Mouse (Mus musculus): ENCODE results near the gene Bbs12. TPM values are rescaled to one million over a fixed set of nuclear protein-coding genes. Genes with fewer than 3 reads are reported as not detected.

The Bbs12 gene
- polyA plus RNA-seq (2015; fragmentation: Nextera tagmentation; extraction: Ambion mirVana), result 4.9 and 5.0 TPM in 2 replicates

- Histone ChIP-seq H3K9ac (peak within 1 kb of the TSS; percentile 90), H3K4me3 (peak within 1 kb of the TSS; percentile 90), H3K27me3 (replicated peaks) (no peaks in the 10 kb centered on the region), H3K4me2 (peak within 1 kb of the TSS; percentile 89), H3K36me3 (no peaks in the 10 kb centered on the region), H3K9me3 (no peaks in the 10 kb centered on the region), H3K27ac (replicated peaks) (peak within 1 kb of the TSS; percentile 75), H3K4me1 (peaks cover 15% of the 10 kb centered on the region)
- peak; percentile 98 for ATAC-seq (ENCODE audit: extremely low read depth, insufficient number of reproducible peaks, low FRiP score, low TSS enrichment)
- under 1% methylated on average over 52 of the region's 54 CpGs for WGBS
Measured at GRCm38 (mm10) chr3:37312370-37312941, at the start of gene Bbs12, which contains the start of gene Cetn4. Gene Bbs12 (plus strand): TSS chr3:37312554. Gene Cetn4 (minus strand): TSS chr3:37312708.

GRCm38 (mm10) chr3:37268338-37268737 lies 44.0 kb upstream of the Bbs12 start:
- H3K4me1 ChIP-seq, result no peaks in the 10 kb centered on the region
- H3K4me2 ChIP-seq, result no peak overlapping the region
- 70% methylated on average over 11 of the region's 11 CpGs for WGBS
- no peak overlapping the region for H3K4me3 ChIP-seq
- no peak for ATAC-seq (ENCODE audit: extremely low read depth, insufficient number of reproducible peaks, low FRiP score, low TSS enrichment)
- no peak overlapping the region for H3K9ac ChIP-seq
- H3K27me3 ChIP-seq (replicated peaks), result no peaks in the 10 kb centered on the region
- no peaks in the 10 kb centered on the region for H3K9me3 ChIP-seq
- H3K36me3 ChIP-seq, result no peaks in the 10 kb centered on the region
- H3K27ac ChIP-seq (replicated peaks), result no peak overlapping the region

GRCm38 (mm10) chr3:37269926-37270325 lies 42.4 kb upstream of the Bbs12 start:
- H3K36me3 ChIP-seq, result no peaks in the 10 kb centered on the region
- no peak overlapping the region for H3K27ac ChIP-seq (replicated peaks)
- H3K4me2 ChIP-seq, result no peak overlapping the region
- no peaks in the 10 kb centered on the region for H3K4me1 ChIP-seq
- no peak overlapping the region for H3K9ac ChIP-seq
- ATAC-seq (ENCODE audit: extremely low read depth, insufficient number of reproducible peaks, low FRiP score, low TSS enrichment), result no peak
- H3K27me3 ChIP-seq (replicated peaks), result no peaks in the 10 kb centered on the region
- H3K4me3 ChIP-seq, result no peak overlapping the region
- H3K9me3 ChIP-seq, result no peaks in the 10 kb centered on the region
- WGBS, result 77% methylated on average over 4 of the region's 4 CpGs

- no peaks in the 10 kb centered on the region for H3K36me3 ChIP-seq
- no peaks in the 10 kb centered on the region for H3K9me3 ChIP-seq
- no peak overlapping the region for H3K4me2 ChIP-seq
- no peaks in the 10 kb centered on the region for H3K4me1 ChIP-seq
- no peak overlapping the region for H3K4me3 ChIP-seq
- WGBS, result 4% methylated on average over 1 of the region's 1 CpGs
- H3K27ac ChIP-seq (replicated peaks), result no peak overlapping the region
- no peak for ATAC-seq (ENCODE audit: extremely low read depth, insufficient number of reproducible peaks, low FRiP score, low TSS enrichment)
- H3K9ac ChIP-seq, result no peak overlapping the region
- no peaks in the 10 kb centered on the region for H3K27me3 ChIP-seq (replicated peaks)
Measured at GRCm38 (mm10) chr3:37271209-37271608, 41.1 kb upstream of the Bbs12 start.

- Histone ChIP-seq H3K4me3 (no peak overlapping the region), H3K9me3 (no peaks in the 10 kb centered on the region), H3K4me1 (no peaks in the 10 kb centered on the region), H3K27me3 (replicated peaks) (no peaks in the 10 kb centered on the region), H3K27ac (replicated peaks) (no peak overlapping the region), H3K36me3 (no peaks in the 10 kb centered on the region), H3K9ac (no peak overlapping the region), H3K4me2 (no peak overlapping the region)
- ATAC-seq (ENCODE audit: extremely low read depth, insufficient number of reproducible peaks, low FRiP score, low TSS enrichment), result no peak
- WGBS, result 68% methylated on average over 7 of the region's 7 CpGs
Measured at GRCm38 (mm10) chr3:37273092-37273491, 39.3 kb upstream of the Bbs12 start.

GRCm38 (mm10) chr3:37274661-37275060 lies 37.7 kb upstream of the Bbs12 start:
- Histone ChIP-seq H3K4me2 (no peak overlapping the region), H3K9ac (no peak overlapping the region), H3K4me1 (no peaks in the 10 kb centered on the region), H3K27ac (replicated peaks) (no peak overlapping the region), H3K36me3 (no peaks in the 10 kb centered on the region), H3K4me3 (no peak overlapping the region), H3K27me3 (replicated peaks) (no peaks in the 10 kb centered on the region), H3K9me3 (no peaks in the 10 kb centered on the region)
- 59% methylated on average over 6 of the region's 6 CpGs for WGBS
- no peak for ATAC-seq (ENCODE audit: extremely low read depth, insufficient number of reproducible peaks, low FRiP score, low TSS enrichment)

- Histone ChIP-seq H3K4me1 (no peaks in the 10 kb centered on the region), H3K36me3 (no peaks in the 10 kb centered on the region), H3K9me3 (no peaks in the 10 kb centered on the region), H3K27me3 (replicated peaks) (no peaks in the 10 kb centered on the region), H3K4me2 (no peak overlapping the region), H3K4me3 (no peak overlapping the region), H3K27ac (replicated peaks) (no peak overlapping the region), H3K9ac (no peak overlapping the region)
- ATAC-seq (ENCODE audit: extremely low read depth, insufficient number of reproducible peaks, low FRiP score, low TSS enrichment), result 0 out of 2 replicates have a peak, but pooled peaks have one; percentile 31
- 75% methylated on average over 1 of the region's 1 CpGs for WGBS
Measured at GRCm38 (mm10) chr3:37280221-37280620, 32.1 kb upstream of the Bbs12 start.

GRCm38 (mm10) chr3:37280871-37281270 lies 31.5 kb upstream of the Bbs12 start:
- no peak for ATAC-seq (ENCODE audit: extremely low read depth, insufficient number of reproducible peaks, low FRiP score, low TSS enrichment)
- Histone ChIP-seq H3K4me2 (no peak overlapping the region), H3K27me3 (replicated peaks) (no peaks in the 10 kb centered on the region), H3K4me1 (no peaks in the 10 kb centered on the region), H3K4me3 (no peak overlapping the region), H3K36me3 (no peaks in the 10 kb centered on the region), H3K9me3 (no peaks in the 10 kb centered on the region), H3K27ac (replicated peaks) (no peak overlapping the region), H3K9ac (no peak overlapping the region)
- 69% methylated on average over 8 of the region's 8 CpGs for WGBS

- no peaks in the 10 kb centered on the region for H3K9me3 ChIP-seq
- no peak overlapping the region for H3K4me2 ChIP-seq
- WGBS, result 71% methylated on average over 11 of the region's 11 CpGs
- H3K4me3 ChIP-seq, result no peak overlapping the region
- H3K27me3 ChIP-seq (replicated peaks), result no peaks in the 10 kb centered on the region
- no peak overlapping the region for H3K9ac ChIP-seq
- ATAC-seq (ENCODE audit: extremely low read depth, insufficient number of reproducible peaks, low FRiP score, low TSS enrichment), result no peak
- no peak overlapping the region for H3K27ac ChIP-seq (replicated peaks)
- no peaks in the 10 kb centered on the region for H3K36me3 ChIP-seq
- no peaks in the 10 kb centered on the region for H3K4me1 ChIP-seq
Measured at GRCm38 (mm10) chr3:37282299-37282922, 29.9 kb upstream of the Bbs12 start.

GRCm38 (mm10) chr3:37283234-37283633 lies 29.1 kb upstream of the Bbs12 start:
- Histone ChIP-seq H3K36me3 (no peaks in the 10 kb centered on the region), H3K9me3 (no peaks in the 10 kb centered on the region), H3K27ac (replicated peaks) (no peak overlapping the region), H3K27me3 (replicated peaks) (no peaks in the 10 kb centered on the region), H3K4me3 (no peak overlapping the region), H3K4me2 (no peak overlapping the region), H3K4me1 (no peaks in the 10 kb centered on the region), H3K9ac (no peak overlapping the region)
- no peak for ATAC-seq (ENCODE audit: extremely low read depth, insufficient number of reproducible peaks, low FRiP score, low TSS enrichment)
- 79% methylated on average over 4 of the region's 4 CpGs for WGBS

- ATAC-seq (ENCODE audit: extremely low read depth, insufficient number of reproducible peaks, low FRiP score, low TSS enrichment), result no peak
Measured at GRCm38 (mm10) chr3:37289237-37289636, 23.1 kb upstream of the Bbs12 start.

More at GRCm38 (mm10) chr3:37289237-37289636, 23.1 kb upstream of the Bbs12 start:
- Histone ChIP-seq H3K27me3 (replicated peaks) (no peaks in the 10 kb centered on the region), H3K36me3 (no peaks in the 10 kb centered on the region), H3K9ac (no peak overlapping the region), H3K4me1 (no peaks in the 10 kb centered on the region), H3K9me3 (no peaks in the 10 kb centered on the region), H3K4me3 (no peak overlapping the region), H3K27ac (replicated peaks) (no peak overlapping the region), H3K4me2 (no peak overlapping the region)
- 83% methylated on average over 2 of the region's 2 CpGs for WGBS

Measured in heart, embryonic 13.5 days (tissue).